Mouse (Mus musculus): Measurements from ENCODE around the gene Tbcel. TPM values are rescaled to one million over a fixed set of nuclear protein-coding genes. Genes with fewer than 3 reads are reported as not detected.

The Tbcel gene
- polyA plus RNA-seq, 1 experiment from 2014 or later = 7.6 TPM

- DNase-seq (no peak), ATAC-seq (no peak)
- no peak for TF ChIP-seq EP300 (IDR thresholded peaks at IDR 0.05; ENCODE audit: low read depth)
- no peak for TF ChIP-seq CTCF (IDR thresholded peaks at IDR 0.05; ENCODE audit: low read depth)
- Histone ChIP-seq H3K36me3 (replicated peaks; ENCODE audit: insufficient read depth, low read length) (peaks cover 52% of the 10 kb centered on the region), H3K9ac (replicated peaks) (no peak overlapping the region), H3K9me3 (ENCODE audit: low read length) (no peaks in the 10 kb centered on the region), H3K4me1 (ENCODE audit: insufficient read depth) (peaks cover 6% of the 10 kb centered on the region; the same call in 1 of the 2 replicates), H3K27ac (ENCODE audit: low read depth) (no peak overlapping the region), H3K4me3 (ENCODE audit: low read depth, low read length) (no peak overlapping the region), H3K27me3 (ENCODE audit: insufficient read depth, low read length) (no peaks in the 10 kb centered on the region), H3K4me2 (ENCODE audit: low read depth, low read length) (no peak overlapping the region)
- 77% methylated on average over 10 of the region's 10 CpGs for WGBS (ENCODE audit: insufficient replicate concordance)
Observed at GRCm38 (mm10) chr9:42426661-42427358, 80.8 kb downstream of the Tbcel start.

GRCm38 (mm10) chr9:42423649-42424048 lies 84.0 kb downstream of the Tbcel start:
- WGBS (ENCODE audit: insufficient replicate concordance) = 77% methylated on average over 2 of the region's 2 CpGs
- H3K36me3 ChIP-seq (replicated peaks; ENCODE audit: insufficient read depth, low read length) = peaks cover 39% of the 10 kb centered on the region
- ATAC-seq = no peak

GRCm38 (mm10) chr9:42419687-42420086 lies 87.9 kb downstream of the Tbcel start:
- Histone ChIP-seq H3K4me3 (ENCODE audit: low read depth, low read length) (no peak overlapping the region), H3K4me2 (ENCODE audit: low read depth, low read length) (no peak overlapping the region), H3K36me3 (replicated peaks; ENCODE audit: insufficient read depth, low read length) (peaks cover 30% of the 10 kb centered on the region), H3K9me3 (ENCODE audit: low read length) (no peaks in the 10 kb centered on the region), H3K4me1 (ENCODE audit: insufficient read depth) (no peaks in the 10 kb centered on the region), H3K27ac (ENCODE audit: low read depth) (no peak overlapping the region), H3K27me3 (ENCODE audit: insufficient read depth, low read length) (no peaks in the 10 kb centered on the region), H3K9ac (replicated peaks) (no peak overlapping the region)
- DNase-seq (no peak), ATAC-seq (no peak)
- TF ChIP-seq EP300 (IDR thresholded peaks at IDR 0.05; ENCODE audit: low read depth) = no peak
- no peak for TF ChIP-seq CTCF (IDR thresholded peaks at IDR 0.05; ENCODE audit: low read depth)
- WGBS (ENCODE audit: insufficient replicate concordance) = 76% methylated on average over 2 of the region's 2 CpGs

More at GRCm38 (mm10) chr9:42423649-42424048, 84.0 kb downstream of the Tbcel start:
- H3K4me3 ChIP-seq (ENCODE audit: low read depth, low read length) = no peak overlapping the region
- no peaks in the 10 kb centered on the region for H3K9me3 ChIP-seq (ENCODE audit: low read length)
- TF ChIP-seq CTCF (IDR thresholded peaks at IDR 0.05; ENCODE audit: low read depth) (no peak), EP300 (IDR thresholded peaks at IDR 0.05; ENCODE audit: low read depth) (no peak)
- H3K4me2 ChIP-seq (ENCODE audit: low read depth, low read length) = no peak overlapping the region
- H3K27ac ChIP-seq (ENCODE audit: low read depth) = no peak overlapping the region
- H3K9ac ChIP-seq (replicated peaks) = no peak overlapping the region
- H3K4me1 ChIP-seq (ENCODE audit: insufficient read depth) = peaks cover 5% of the 10 kb centered on the region; the same call in 1 of the 2 replicates
- H3K27me3 ChIP-seq (ENCODE audit: insufficient read depth, low read length) = no peaks in the 10 kb centered on the region
- no peak for DNase-seq

GRCm38 (mm10) chr9:42418786-42419185 lies 88.8 kb downstream of the Tbcel start:
- peaks cover 29% of the 10 kb centered on the region for H3K36me3 ChIP-seq (replicated peaks; ENCODE audit: insufficient read depth, low read length)
- no peaks in the 10 kb centered on the region for H3K27me3 ChIP-seq (ENCODE audit: insufficient read depth, low read length)
- no peak overlapping the region for H3K4me3 ChIP-seq (ENCODE audit: low read depth, low read length)
- no peak overlapping the region for H3K4me2 ChIP-seq (ENCODE audit: low read depth, low read length)
- H3K9ac ChIP-seq (replicated peaks) = no peak overlapping the region
- DNase-seq = no peak
- 82% methylated on average over 5 of the region's 5 CpGs for WGBS (ENCODE audit: insufficient replicate concordance)
- TF ChIP-seq EP300 (IDR thresholded peaks at IDR 0.05; ENCODE audit: low read depth) = no peak
- TF ChIP-seq CTCF (IDR thresholded peaks at IDR 0.05; ENCODE audit: low read depth) = no peak
- no peak for ATAC-seq
- H3K4me1 ChIP-seq (ENCODE audit: insufficient read depth) = no peaks in the 10 kb centered on the region
- H3K27ac ChIP-seq (ENCODE audit: low read depth) = no peak overlapping the region
- no peaks in the 10 kb centered on the region for H3K9me3 ChIP-seq (ENCODE audit: low read length)

- Histone ChIP-seq H3K36me3 (replicated peaks; ENCODE audit: insufficient read depth, low read length) (peaks cover 27% of the 10 kb centered on the region), H3K4me3 (ENCODE audit: low read depth, low read length) (no peak overlapping the region), H3K27ac (ENCODE audit: low read depth) (no peak overlapping the region), H3K27me3 (ENCODE audit: insufficient read depth, low read length) (no peaks in the 10 kb centered on the region), H3K4me2 (ENCODE audit: low read depth, low read length) (no peak overlapping the region), H3K9me3 (ENCODE audit: low read length) (no peaks in the 10 kb centered on the region), H3K4me1 (ENCODE audit: insufficient read depth) (no peaks in the 10 kb centered on the region), H3K9ac (replicated peaks) (no peak overlapping the region)
- no peak for DNase-seq
- no peak for TF ChIP-seq CTCF (IDR thresholded peaks at IDR 0.05; ENCODE audit: low read depth)
- no peak for TF ChIP-seq EP300 (IDR thresholded peaks at IDR 0.05; ENCODE audit: low read depth)
- no peak for ATAC-seq
- 84% methylated on average over 12 of the region's 12 CpGs for WGBS (ENCODE audit: insufficient replicate concordance)
Observed at GRCm38 (mm10) chr9:42417352-42417952, 90.2 kb downstream of the Tbcel start.

DNA sequence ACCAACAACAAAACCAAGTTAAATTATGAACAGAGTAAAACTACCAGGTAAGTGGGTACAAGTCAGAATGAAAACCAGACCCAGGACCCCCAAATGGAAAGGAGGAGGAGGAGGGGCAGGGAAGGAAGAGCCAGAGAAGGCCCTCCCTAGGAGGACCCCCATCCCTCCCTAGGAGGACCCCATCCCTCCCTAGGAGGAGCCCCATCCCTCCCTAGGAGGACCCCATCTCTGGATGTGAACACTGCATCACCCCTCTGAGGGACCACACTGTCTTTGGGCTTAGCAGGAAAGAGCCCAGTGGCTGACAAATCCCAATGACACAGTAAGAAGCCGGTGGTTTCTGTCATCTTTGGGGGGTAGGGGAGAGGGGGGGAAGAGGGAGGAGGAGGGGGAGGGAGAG lies 92.4 kb downstream of the Tbcel start:
- no peak overlapping the region for H3K4me2 ChIP-seq (ENCODE audit: low read depth, low read length)
- 53% methylated on average over 1 of the region's 1 CpGs for WGBS (ENCODE audit: insufficient replicate concordance)
- H3K36me3 ChIP-seq (replicated peaks; ENCODE audit: insufficient read depth, low read length) = peaks cover 14% of the 10 kb centered on the region
- H3K27ac ChIP-seq (ENCODE audit: low read depth) = no peak overlapping the region
- no peak for TF ChIP-seq CTCF (IDR thresholded peaks at IDR 0.05; ENCODE audit: low read depth)
- TF ChIP-seq EP300 (IDR thresholded peaks at IDR 0.05; ENCODE audit: low read depth) = no peak
- H3K9ac ChIP-seq (replicated peaks) = no peak overlapping the region
- no peak for DNase-seq
- H3K27me3 ChIP-seq (ENCODE audit: insufficient read depth, low read length) = no peaks in the 10 kb centered on the region
- H3K9me3 ChIP-seq (ENCODE audit: low read length) = no peaks in the 10 kb centered on the region
- no peak for ATAC-seq
- H3K4me1 ChIP-seq (ENCODE audit: insufficient read depth) = no peaks in the 10 kb centered on the region
- H3K4me3 ChIP-seq (ENCODE audit: low read depth, low read length) = no peak overlapping the region

Measured in liver, postnatal 0 days (tissue).